Mouse (Mus musculus) embryonic facial prominence, embryonic 13.5 days (tissue): Measurements from ENCODE around the gene Ctnnbl1. TPM values are rescaled to one million over a fixed set of nuclear protein-coding genes. Genes with fewer than 3 reads are reported as not detected.
A peak's percentile ranks its signal among the peaks of the same experiment; 100 is the strongest.

Experiments
- ATAC-seq: fragments of 200-750 bp; cut with Nextera tagmentation; 2 replicates; pipeline ENCODE4 v1.8.0; 2017; ENCODE audit warnings: low read depth; ENCODE audit not compliant: insufficient number of reproducible peaks, insufficient read depth, low FRiP score, low TSS enrichment
- H3K27ac ChIP-seq: fragments of 300-500 bp; sonication (generic); 2 replicates; pipeline ENCODE4 v1.5.1; 2015; ENCODE audit warnings: moderate library complexity, mild to moderate bottlenecking, inconsistent platforms
- H3K27me3 ChIP-seq: fragments of 300-500 bp; sonication (generic); 2 replicates; pipeline ENCODE4 v1.6.1; 2015; ENCODE audit warnings: mild to moderate bottlenecking, inconsistent platforms
- H3K36me3 ChIP-seq: fragments of 300-500 bp; sonication (generic); 2 replicates; pipeline ENCODE4 v1.6.1; 2015; ENCODE audit warnings: mild to moderate bottlenecking, inconsistent platforms
- H3K4me1 ChIP-seq: fragments of 300-500 bp; sonication (generic); 2 replicates; pipeline ENCODE4 v1.6.1; 2015; ENCODE audit warnings: inconsistent platforms
- H3K4me2 ChIP-seq: fragments of 300-500 bp; sonication (generic); 2 replicates; pipeline ENCODE4 v1.6.1; 2015; ENCODE audit warnings: moderate library complexity, mild to moderate bottlenecking, inconsistent platforms
- H3K4me3 ChIP-seq: fragments of 300-500 bp; sonication (generic); 2 replicates; pipeline ENCODE4 v1.5.1; 2015; ENCODE audit warnings: mild to moderate bottlenecking, inconsistent platforms
- H3K9ac ChIP-seq: fragments of 300-500 bp; sonication (generic); 2 replicates; pipeline ENCODE4 v1.6.1; 2015; ENCODE audit warnings: mild to moderate bottlenecking, inconsistent platforms
- H3K9me3 ChIP-seq: fragments of 300-500 bp; sonication (generic); 2 replicates; pipeline ENCODE4 v1.6.1; 2016; ENCODE audit warnings: inconsistent platforms
- WGBS: fragments of 180-500 bp; shearing (Covaris S2); methylation state at CpG from one replicate; pipeline ENCODE4 v1.1.7; 2015; ENCODE audit warnings: mixed read lengths; 5-methylcytosine and 5-hydroxymethylcytosine counted together
- polyA plus RNA-seq: library from polyadenylated mRNA; unstranded; fragments of >200 nt; fragmentation: Nextera tagmentation; extraction: Ambion mirVana; gene quantifications from 2 replicates; pipeline ENCODE4 v1.2.1, GENCODE M21; 2015

Ctnnbl1 gene
- polyA plus RNA-seq, 1 experiment from 2014 or later = 68.9 TPM

- H3K4me1 ChIP-seq = peaks cover 7% of the 10 kb centered on the region
- WGBS = 86% methylated on average over 4 of the region's 4 CpGs
- ATAC-seq = no peak
- H3K9me3 ChIP-seq = no peaks in the 10 kb centered on the region
- no peak overlapping the region for H3K4me3 ChIP-seq
- H3K36me3 ChIP-seq = peaks cover 31% of the 10 kb centered on the region
- no peaks in the 10 kb centered on the region for H3K27me3 ChIP-seq
- no peak overlapping the region for H3K9ac ChIP-seq
- H3K27ac ChIP-seq = no peak overlapping the region
- H3K4me2 ChIP-seq = no peak overlapping the region
Observed at GRCm38 (mm10) chr2:157813121-157813520, 75.9 kb downstream of the Ctnnbl1 start.

GRCm38 (mm10) chr2:157814116-157814964, 77.1 kb downstream of the Ctnnbl1 start:
- H3K36me3 ChIP-seq = peaks cover 42% of the 10 kb centered on the region
- no peak overlapping the region for H3K27ac ChIP-seq
- H3K4me3 ChIP-seq = no peak overlapping the region
- H3K4me2 ChIP-seq = no peak overlapping the region
- 0 out of 2 replicates have a peak, but pooled peaks cover 5% of the 10 kb centered on the region for H3K4me1 ChIP-seq
- ATAC-seq = no peak
- H3K27me3 ChIP-seq = no peaks in the 10 kb centered on the region
- H3K9me3 ChIP-seq = no peaks in the 10 kb centered on the region
- 72% methylated on average over 11 of the region's 11 CpGs for WGBS
- H3K9ac ChIP-seq = no peak overlapping the region

- no peaks in the 10 kb centered on the region for H3K9me3 ChIP-seq
- WGBS = 88% methylated on average over 2 of the region's 2 CpGs
- no peak overlapping the region for H3K27ac ChIP-seq
- H3K4me2 ChIP-seq = no peak overlapping the region
- no peak for ATAC-seq
- peaks cover 46% of the 10 kb centered on the region for H3K36me3 ChIP-seq
- 0 out of 2 replicates have a peak, but pooled peaks cover 5% of the 10 kb centered on the region for H3K4me1 ChIP-seq
- H3K4me3 ChIP-seq = no peak overlapping the region
- no peak overlapping the region for H3K9ac ChIP-seq
- no peaks in the 10 kb centered on the region for H3K27me3 ChIP-seq
Observed at GRCm38 (mm10) chr2:157814965-157815283, 77.7 kb downstream of the Ctnnbl1 start.

GRCm38 (mm10) chr2:157817672-157818071, 80.5 kb downstream of the Ctnnbl1 start:
- Histone ChIP-seq H3K27me3 (no peaks in the 10 kb centered on the region), H3K27ac (no peak overlapping the region), H3K9ac (no peak overlapping the region), H3K36me3 (peaks cover 33% of the 10 kb centered on the region), H3K4me2 (no peak overlapping the region), H3K4me1 (0 out of 2 replicates have a peak, but pooled peaks cover 5% of the 10 kb centered on the region), H3K9me3 (no peaks in the 10 kb centered on the region), H3K4me3 (no peak overlapping the region)
- WGBS = 89% methylated on average over 9 of the region's 9 CpGs
- ATAC-seq = no peak

- Histone ChIP-seq H3K27ac (0 out of 2 replicates have a peak overlapping the region, but pooled peaks have one; percentile 45), H3K9ac (no peak overlapping the region)
- ATAC-seq = 0 out of 2 replicates have a peak, but pooled peaks have one; percentile 48
Observed at GRCm38 (mm10) chr2:157818576-157819320, 81.5 kb downstream of the Ctnnbl1 start.

GRCm38 (mm10) chr2:157819401-157819800, 82.2 kb downstream of the Ctnnbl1 start:
- Histone ChIP-seq H3K27me3 (no peaks in the 10 kb centered on the region), H3K4me1 (0 out of 2 replicates have a peak, but pooled peaks cover 5% of the 10 kb centered on the region), H3K36me3 (peaks cover 35% of the 10 kb centered on the region), H3K9me3 (no peaks in the 10 kb centered on the region), H3K4me2 (no peak overlapping the region), H3K4me3 (no peak overlapping the region), H3K9ac (no peak overlapping the region), H3K27ac (no peak overlapping the region)
- no peak for ATAC-seq
- WGBS = 90% methylated on average over 12 of the region's 12 CpGs

More at GRCm38 (mm10) chr2:157818576-157819320, 81.5 kb downstream of the Ctnnbl1 start:
- Histone ChIP-seq H3K27me3 (no peaks in the 10 kb centered on the region), H3K9me3 (no peaks in the 10 kb centered on the region), H3K36me3 (peaks cover 31% of the 10 kb centered on the region), H3K4me2 (no peak overlapping the region), H3K4me3 (no peak overlapping the region), H3K4me1 (0 out of 2 replicates have a peak, but pooled peaks cover 5% of the 10 kb centered on the region)
- 77% methylated on average over 15 of the region's 15 CpGs for WGBS

GRCm38 (mm10) chr2:157821259-157821658, 84.1 kb downstream of the Ctnnbl1 start:
- 71% methylated on average over 4 of the region's 4 CpGs for WGBS
- no peak overlapping the region for H3K4me2 ChIP-seq
- H3K36me3 ChIP-seq = peaks cover 33% of the 10 kb centered on the region
- no peak overlapping the region for H3K4me3 ChIP-seq
- H3K9me3 ChIP-seq = no peaks in the 10 kb centered on the region
- H3K27me3 ChIP-seq = no peaks in the 10 kb centered on the region
- ATAC-seq = no peak
- H3K4me1 ChIP-seq = 0 out of 2 replicates have a peak, but pooled peaks cover 5% of the 10 kb centered on the region
- no peak overlapping the region for H3K9ac ChIP-seq
- no peak overlapping the region for H3K27ac ChIP-seq

GRCm38 (mm10) chr2:157823456-157823855, 86.3 kb downstream of the Ctnnbl1 start:
- 78% methylated on average over 3 of the region's 3 CpGs for WGBS

GRCm38 (mm10) chr2:157824249-157824648, 87.0 kb downstream of the Ctnnbl1 start:
- H3K27ac ChIP-seq = no peak overlapping the region
- WGBS = 86% methylated on average over 11 of the region's 11 CpGs
- no peak overlapping the region for H3K4me3 ChIP-seq
- H3K9me3 ChIP-seq = no peaks in the 10 kb centered on the region
- H3K4me1 ChIP-seq = no peaks in the 10 kb centered on the region
- no peak for ATAC-seq
- peaks cover 15% of the 10 kb centered on the region for H3K36me3 ChIP-seq
- no peaks in the 10 kb centered on the region for H3K27me3 ChIP-seq
- H3K4me2 ChIP-seq = no peak overlapping the region
- H3K9ac ChIP-seq = no peak overlapping the region

More at GRCm38 (mm10) chr2:157823456-157823855, 86.3 kb downstream of the Ctnnbl1 start:
- 0 out of 2 replicates have a peak, but pooled peaks cover 5% of the 10 kb centered on the region for H3K4me1 ChIP-seq
- no peaks in the 10 kb centered on the region for H3K27me3 ChIP-seq
- no peak overlapping the region for H3K4me3 ChIP-seq
- peaks cover 23% of the 10 kb centered on the region for H3K36me3 ChIP-seq
- no peak overlapping the region for H3K27ac ChIP-seq
- no peak for ATAC-seq
- H3K4me2 ChIP-seq = no peak overlapping the region
- H3K9ac ChIP-seq = no peak overlapping the region
- H3K9me3 ChIP-seq = no peaks in the 10 kb centered on the region

GRCm38 (mm10) chr2:157830101-157830500, 92.9 kb downstream of the Ctnnbl1 start:
- WGBS = 73% methylated on average over 6 of the region's 6 CpGs
- no peaks in the 10 kb centered on the region for H3K27me3 ChIP-seq
- no peaks in the 10 kb centered on the region for H3K4me1 ChIP-seq
- H3K27ac ChIP-seq = no peak overlapping the region
- H3K9me3 ChIP-seq = no peaks in the 10 kb centered on the region
- no peaks in the 10 kb centered on the region for H3K36me3 ChIP-seq
- H3K9ac ChIP-seq = no peak overlapping the region
- H3K4me2 ChIP-seq = no peak overlapping the region
- H3K4me3 ChIP-seq = no peak overlapping the region
- ATAC-seq = no peak

GRCm38 (mm10) chr2:157830620-157831354, 93.6 kb downstream of the Ctnnbl1 start:
- no peak overlapping the region for H3K4me3 ChIP-seq
- no peak for ATAC-seq
- H3K9ac ChIP-seq = no peak overlapping the region
- H3K27ac ChIP-seq = no peak overlapping the region
- no peak overlapping the region for H3K4me2 ChIP-seq
- H3K36me3 ChIP-seq = no peaks in the 10 kb centered on the region
- H3K9me3 ChIP-seq = no peaks in the 10 kb centered on the region
- WGBS = 86% methylated on average over 10 of the region's 10 CpGs
- H3K4me1 ChIP-seq = no peaks in the 10 kb centered on the region
- no peaks in the 10 kb centered on the region for H3K27me3 ChIP-seq
